Mouse (Mus musculus) retina, embryonic 14.5 days (tissue): ENCODE data around the gene Iah1.

Source experiments
- DNase-seq: peaks from one replicate; pipeline ENCODE4 v3.0.0-alpha.2; 2015; ENCODE audit warnings: low spot score

The Iah1 gene

GRCm38 (mm10) chr12:21315923-21316868, at the start of gene Iah1:
Gene Iah1, plus strand, starts transcription at chr12:21316389.
- DNase-seq = peak; percentile 88

- DNase-seq = no peak
Observed at GRCm38 (mm10) chr12:21266784-21267098, 49.4 kb upstream of the Iah1 start.

GRCm38 (mm10) chr12:21268083-21268616, 48.0 kb upstream of the Iah1 start:
- DNase-seq = no peak

DNA sequence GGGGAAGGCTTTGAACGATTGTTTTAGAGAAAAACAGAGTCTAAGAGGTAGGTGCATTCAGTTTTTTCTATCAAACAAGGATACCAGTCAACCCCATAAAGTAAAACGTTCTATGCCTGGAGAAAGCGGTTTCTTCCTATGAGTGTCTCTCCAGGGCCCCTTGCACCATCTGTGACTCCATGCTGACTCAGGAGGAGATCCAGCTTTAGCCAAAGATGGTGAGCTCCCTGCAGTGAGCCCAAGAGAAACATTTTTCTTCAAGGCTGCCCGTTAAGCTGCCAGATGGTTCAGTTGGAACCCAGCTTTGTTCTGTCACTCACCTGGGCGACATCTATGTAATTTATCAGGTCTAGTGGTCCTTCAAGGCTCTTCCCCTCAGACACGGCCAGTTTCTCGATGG, 41.7 kb upstream of the Iah1 start:
- no peak for DNase-seq

GRCm38 (mm10) chr12:21277352-21277864, 38.8 kb upstream of the Iah1 start:
- no peak for DNase-seq

GRCm38 (mm10) chr12:21284761-21285441, 31.3 kb upstream of the Iah1 start, which contains the start of gene Cpsf3:
Gene Cpsf3, plus strand, starts transcription at chr12:21285391.
- DNase-seq = no peak

DNA sequence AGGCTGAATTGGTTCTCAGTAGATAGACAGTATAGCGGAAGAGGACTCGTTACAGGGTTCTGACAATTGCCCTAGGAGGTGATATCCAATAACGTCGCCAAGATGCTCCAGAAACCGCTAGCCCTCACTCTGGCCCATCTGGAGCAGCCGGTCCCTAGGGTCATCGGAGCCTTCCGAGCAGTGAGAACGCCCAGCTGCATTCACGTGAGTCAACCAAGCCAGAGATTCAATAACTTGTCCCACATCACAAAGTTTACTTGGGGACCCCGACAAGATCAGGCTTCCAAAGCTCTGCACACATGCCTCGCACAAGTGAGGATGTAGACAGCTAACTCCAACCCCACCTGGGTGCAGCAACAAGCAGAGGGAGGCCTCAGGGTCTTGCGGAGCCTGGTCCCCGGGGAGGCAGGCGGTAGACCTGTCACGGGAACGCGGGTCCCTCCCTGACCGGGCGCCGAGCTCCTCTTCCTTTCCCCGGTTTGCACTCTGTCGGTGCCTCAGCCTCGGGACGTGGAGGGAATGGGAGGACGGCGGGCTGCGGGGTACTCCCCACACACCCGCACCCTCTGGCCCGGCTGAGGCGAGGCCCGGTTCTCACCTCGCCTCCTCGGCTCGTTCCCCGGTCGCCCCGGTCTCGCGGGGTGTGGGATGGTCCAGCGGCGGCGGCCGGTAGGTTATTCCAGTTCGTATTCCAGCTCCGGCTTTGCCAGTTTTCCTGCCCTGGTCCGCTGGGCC, 30.5 kb upstream of the Iah1 start:
- no peak for DNase-seq

- peak; percentile 96 for DNase-seq
Observed at GRCm38 (mm10) chr12:21286243-21286622, 30.0 kb upstream of the Iah1 start, which contains the start of gene Itgb1bp1. Gene Itgb1bp1, minus strand, starts transcription at chr12:21286284.

DNA sequence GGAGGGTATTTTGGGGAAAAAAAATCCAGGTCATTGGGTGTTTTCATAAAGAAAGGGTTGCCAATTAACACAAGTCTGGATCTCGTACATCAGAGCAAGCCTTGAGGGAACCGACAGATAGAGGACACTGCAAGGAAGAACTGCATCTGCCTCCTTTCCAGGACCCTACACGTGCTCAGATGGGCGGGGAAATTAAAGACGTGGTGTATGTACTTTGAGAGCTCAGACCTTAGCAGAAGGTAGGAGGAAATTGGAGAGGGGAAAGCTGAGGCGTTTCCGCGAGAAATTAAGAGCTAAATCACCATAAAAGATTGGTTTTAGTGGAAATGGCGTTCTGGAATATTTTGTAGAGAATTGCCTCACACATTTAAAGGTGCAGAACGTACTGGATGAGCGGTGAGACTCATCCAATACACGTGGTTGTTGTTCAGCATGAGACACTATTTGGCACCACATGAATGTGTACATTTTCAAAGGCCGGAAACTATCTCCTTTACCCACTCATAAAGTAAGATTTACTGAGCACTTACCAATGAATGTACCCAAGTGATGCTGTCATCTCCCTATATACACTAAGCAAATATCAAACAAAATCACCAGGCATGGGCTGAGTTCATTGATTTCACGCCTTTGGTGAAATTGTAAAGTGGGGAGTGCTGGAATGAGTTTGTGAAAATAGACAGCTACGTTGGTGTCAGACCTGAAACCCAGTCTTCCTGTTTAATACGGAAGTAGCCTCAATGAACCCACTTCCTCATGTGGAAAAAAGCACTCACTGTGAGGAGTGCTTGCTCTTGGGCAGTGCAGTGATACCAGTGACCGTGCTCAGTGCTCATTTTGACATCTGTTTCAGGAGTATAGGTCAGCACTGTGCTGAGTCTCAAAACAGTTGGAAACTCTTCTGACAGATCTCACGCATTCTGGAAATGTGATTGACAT, 29.2 kb upstream of the Iah1 start:
- no peak for DNase-seq

DNA sequence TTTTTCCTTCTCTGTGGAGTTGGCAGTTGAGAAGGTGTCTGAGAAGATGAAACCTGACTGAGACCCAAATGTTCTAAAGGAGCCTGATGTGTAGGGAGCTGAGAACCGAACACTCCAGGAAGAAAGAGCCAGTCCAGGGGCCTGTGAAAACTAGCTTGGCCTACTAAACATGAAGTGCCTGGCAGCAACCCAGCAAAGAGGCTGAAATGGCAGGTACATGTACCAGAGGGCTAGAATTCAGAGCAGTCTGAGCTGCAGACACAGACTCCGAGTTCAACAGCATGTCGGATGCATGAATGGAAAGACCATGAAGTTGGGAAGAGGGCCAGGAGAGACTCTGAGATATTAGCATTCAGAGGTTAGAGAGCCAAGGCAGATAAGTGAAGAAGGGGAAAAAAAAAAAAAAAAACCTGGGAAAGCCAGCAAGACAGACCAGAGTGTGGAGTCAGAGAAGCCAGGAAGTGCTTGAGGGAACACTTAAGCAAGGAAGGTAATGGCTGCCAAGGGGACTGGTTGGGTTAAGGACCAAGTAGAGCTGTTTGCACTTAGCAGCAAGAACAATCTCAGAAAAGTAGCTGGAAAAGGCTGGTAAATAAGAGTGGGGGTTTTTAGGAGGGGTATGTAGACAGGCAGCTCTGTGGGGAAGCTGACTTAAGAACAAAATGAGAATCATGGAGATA, 27.3 kb upstream of the Iah1 start:
- DNase-seq = no peak

- no peak for DNase-seq
Observed at GRCm38 (mm10) chr12:21289651-21290050, 26.5 kb upstream of the Iah1 start.

- DNase-seq = no peak
Observed at GRCm38 (mm10) chr12:21298856-21299255, 17.3 kb upstream of the Iah1 start.

GRCm38 (mm10) chr12:21301324-21301723, 14.9 kb upstream of the Iah1 start:
- no peak for DNase-seq

GRCm38 (mm10) chr12:21301932-21302331, 14.3 kb upstream of the Iah1 start:
- DNase-seq = no peak

DNA sequence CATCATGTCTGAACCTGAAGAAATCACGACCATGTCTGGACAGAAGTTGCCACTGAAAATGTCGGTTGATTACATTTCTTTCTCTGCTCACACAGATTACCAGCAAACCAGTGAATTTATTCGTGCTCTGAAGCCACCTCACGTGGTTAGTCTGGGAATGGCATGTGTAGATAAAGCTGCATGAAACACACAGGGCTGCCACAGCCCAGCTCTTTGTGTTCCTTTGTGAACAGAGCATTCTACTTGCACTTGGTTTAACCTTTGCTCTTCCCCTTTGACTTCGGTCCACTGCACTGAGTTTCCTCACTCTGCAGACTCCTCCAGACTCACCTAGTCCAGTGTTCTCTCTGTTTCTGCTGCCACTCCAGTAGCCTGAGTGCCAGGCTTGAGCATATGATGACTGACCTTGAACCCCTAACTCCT, 13.8 kb upstream of the Iah1 start:
- no peak for DNase-seq

GRCm38 (mm10) chr12:21305741-21306140, 10.4 kb upstream of the Iah1 start:
- no peak for DNase-seq

- DNase-seq = no peak
Observed at GRCm38 (mm10) chr12:21306721-21307120, 9.5 kb upstream of the Iah1 start.

DNA sequence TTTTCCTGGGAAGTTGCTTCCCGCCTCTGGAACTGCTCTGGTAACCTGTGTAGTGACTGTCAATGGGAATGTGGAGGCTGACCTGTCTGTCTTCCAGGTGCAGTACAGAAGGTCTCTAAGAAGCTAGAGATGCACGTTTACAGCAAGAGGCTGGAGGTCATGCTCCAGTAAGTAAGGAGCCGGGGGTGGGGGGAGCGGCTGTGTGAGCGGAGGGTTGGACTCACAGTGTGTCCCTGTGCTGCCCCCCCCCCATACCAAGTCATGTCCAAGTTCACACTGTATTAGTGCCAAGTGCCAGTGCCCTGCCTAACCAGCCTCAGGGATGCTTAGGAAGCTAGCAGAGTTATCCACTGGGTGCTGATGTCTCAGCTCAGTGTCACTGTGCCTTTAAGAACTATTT, 4.0 kb upstream of the Iah1 start:
- no peak for DNase-seq

DNA sequence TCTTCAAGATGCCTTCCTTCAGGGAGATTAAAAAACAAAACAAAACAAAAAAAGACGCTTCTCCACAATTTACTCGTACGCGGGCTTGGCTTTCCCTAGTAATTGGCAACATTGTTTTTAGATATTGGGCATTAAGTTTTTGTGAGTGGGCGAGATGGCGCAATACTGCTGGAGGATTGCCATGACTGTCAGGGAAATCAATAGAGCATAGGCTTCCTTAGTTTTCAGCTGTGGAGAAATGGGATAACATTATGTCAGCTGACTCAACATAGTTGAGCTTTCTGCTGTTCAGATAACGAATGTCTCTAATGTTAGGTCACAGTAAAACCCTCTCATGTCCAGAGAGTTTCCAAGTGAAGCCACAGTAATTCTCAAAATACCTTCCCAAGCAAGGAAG, 678 bp downstream of the Iah1 start:
- DNase-seq = no peak

DNA sequence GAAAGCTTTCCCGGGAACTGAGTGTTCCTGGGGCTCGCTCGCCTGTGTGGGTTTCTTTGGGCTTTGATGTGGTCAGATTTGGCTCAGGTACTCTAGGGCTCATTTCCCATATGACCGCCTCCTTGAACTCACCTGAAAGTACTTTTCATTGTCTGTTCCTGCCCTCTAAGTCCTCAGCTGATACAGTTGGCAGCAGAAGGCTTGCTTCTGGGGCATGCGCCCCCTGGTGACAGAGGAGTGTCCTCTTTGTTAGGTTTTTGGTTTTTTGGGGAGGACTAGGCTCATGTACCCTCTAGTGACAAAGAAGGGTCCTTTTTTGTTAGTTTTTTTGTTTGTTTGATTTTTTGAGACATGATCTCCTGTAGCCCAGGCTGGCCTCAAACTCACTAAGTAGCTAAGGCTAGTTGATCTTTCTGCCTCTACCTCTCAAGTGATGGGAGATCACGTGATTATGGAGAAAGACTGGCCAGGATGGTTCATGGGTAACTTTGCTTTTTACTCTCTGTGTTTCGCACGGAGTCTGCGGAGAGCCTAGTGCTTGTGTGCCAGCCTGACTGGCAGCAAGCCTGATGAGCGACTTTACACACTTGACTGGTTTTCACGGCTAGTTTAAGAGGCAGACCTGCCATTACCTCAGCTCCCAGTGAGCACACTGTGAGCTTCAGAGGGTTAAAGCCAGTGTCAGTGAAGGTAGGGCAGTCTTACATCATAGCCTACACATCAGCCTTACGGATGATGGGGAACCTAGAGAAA, 2.1 kb downstream of the Iah1 start:
- peak; percentile 71 for DNase-seq
